Mouse (Mus musculus): ENCODE measurements around the gene Cox8a. TPM values are rescaled to one million over a fixed set of nuclear protein-coding genes. Genes with fewer than 3 reads are reported as not detected.
A peak's percentile ranks its signal among the peaks of the same experiment; 100 is the strongest.

Cox8a gene
- polyA plus RNA-seq, 1 experiment from 2014 or later, result 822 TPM

- Histone ChIP-seq H3K27me3 (replicated peaks) (no peaks in the 10 kb centered on the region), H3K36me3 (peaks cover 19% of the 10 kb centered on the region), H3K27ac (peak within 1 kb of the TSS; percentile 74), H3K9ac (peak within 1 kb of the TSS; percentile 79), H3K4me2 (replicated peaks) (peak within 1 kb of the TSS; percentile 95), H3K9me3 (no peaks in the 10 kb centered on the region), H3K4me3 (peak within 1 kb of the TSS; percentile 69), H3K4me1 (peaks cover 22% of the 10 kb centered on the region)
- ATAC-seq (ENCODE audit: low FRiP score, low read depth), result peak; percentile 95
- under 1% methylated on average over 80 of the region's 80 CpGs for WGBS
Measured at GRCm38 (mm10) chr19:7240782-7241690, 23.6 kb upstream of the Cox8a start, which contains the start of gene Naa40. TSS of gene Naa40 (minus strand) at chr19:7241183.

- peak overlapping the region; percentile 79 for H3K9ac ChIP-seq
- no peak; the same call in 1 of the 2 replicates for ATAC-seq (ENCODE audit: low FRiP score, low read depth)
- H3K4me1 ChIP-seq, result peaks cover 22% of the 10 kb centered on the region
- H3K4me2 ChIP-seq (replicated peaks), result peak overlapping the region; percentile 95
- no peaks in the 10 kb centered on the region for H3K27me3 ChIP-seq (replicated peaks)
- H3K4me3 ChIP-seq, result peak overlapping the region; percentile 69
- H3K27ac ChIP-seq, result peak overlapping the region; percentile 74; the same call in 1 of the 2 replicates
- WGBS, result 2% methylated on average over 13 of the region's 13 CpGs
- no peaks in the 10 kb centered on the region for H3K9me3 ChIP-seq
- peaks cover 19% of the 10 kb centered on the region for H3K36me3 ChIP-seq
Measured at GRCm38 (mm10) chr19:7240291-7240690, 22.9 kb upstream of the Cox8a start.

- H3K36me3 ChIP-seq, result peaks cover 19% of the 10 kb centered on the region
- no peaks in the 10 kb centered on the region for H3K27me3 ChIP-seq (replicated peaks)
- ATAC-seq (ENCODE audit: low FRiP score, low read depth), result no peak
- H3K4me2 ChIP-seq (replicated peaks), result peak overlapping the region; percentile 95
- 93% methylated on average over 3 of the region's 3 CpGs for WGBS
- no peak overlapping the region for H3K27ac ChIP-seq
- H3K4me3 ChIP-seq, result no peak overlapping the region; the same call in 1 of the 2 replicates
- no peaks in the 10 kb centered on the region for H3K9me3 ChIP-seq
- 0 out of 2 replicates have a peak overlapping the region, but pooled peaks have one; percentile 79 for H3K9ac ChIP-seq
- H3K4me1 ChIP-seq, result peaks cover 22% of the 10 kb centered on the region
Measured at GRCm38 (mm10) chr19:7239574-7239973, 22.2 kb upstream of the Cox8a start.

- Histone ChIP-seq H3K4me3 (no peak overlapping the region), H3K4me1 (peaks cover 22% of the 10 kb centered on the region), H3K4me2 (replicated peaks) (no peak overlapping the region), H3K9ac (no peak overlapping the region), H3K36me3 (peaks cover 33% of the 10 kb centered on the region), H3K27me3 (replicated peaks) (no peaks in the 10 kb centered on the region), H3K9me3 (no peaks in the 10 kb centered on the region), H3K27ac (no peak overlapping the region)
- WGBS, result 87% methylated on average over 4 of the region's 4 CpGs
- ATAC-seq (ENCODE audit: low FRiP score, low read depth), result no peak
Measured at GRCm38 (mm10) chr19:7236742-7237141, 19.3 kb upstream of the Cox8a start.

- Histone ChIP-seq H3K36me3 (peaks cover 38% of the 10 kb centered on the region), H3K4me2 (replicated peaks) (no peak overlapping the region), H3K27me3 (replicated peaks) (no peaks in the 10 kb centered on the region), H3K9me3 (no peaks in the 10 kb centered on the region), H3K9ac (no peak overlapping the region), H3K4me3 (no peak overlapping the region), H3K27ac (no peak overlapping the region), H3K4me1 (peaks cover 16% of the 10 kb centered on the region)
- WGBS, result 95% methylated on average over 2 of the region's 2 CpGs
- ATAC-seq (ENCODE audit: low FRiP score, low read depth), result no peak
Measured at GRCm38 (mm10) chr19:7236011-7236410, 18.6 kb upstream of the Cox8a start.

- H3K9me3 ChIP-seq, result no peaks in the 10 kb centered on the region
- no peaks in the 10 kb centered on the region for H3K27me3 ChIP-seq (replicated peaks)
- H3K9ac ChIP-seq, result no peak overlapping the region
- no peak overlapping the region for H3K27ac ChIP-seq
- H3K36me3 ChIP-seq, result peaks cover 43% of the 10 kb centered on the region
- H3K4me2 ChIP-seq (replicated peaks), result no peak overlapping the region
- no peak for ATAC-seq (ENCODE audit: low FRiP score, low read depth)
- WGBS, result 90% methylated on average over 9 of the region's 9 CpGs
- H3K4me3 ChIP-seq, result no peak overlapping the region
- peaks cover 16% of the 10 kb centered on the region for H3K4me1 ChIP-seq
Measured at GRCm38 (mm10) chr19:7235461-7235860, 18.0 kb upstream of the Cox8a start.

- H3K27ac ChIP-seq, result no peak overlapping the region
- peaks cover 51% of the 10 kb centered on the region for H3K36me3 ChIP-seq
- H3K4me1 ChIP-seq, result peaks cover 8% of the 10 kb centered on the region
- ATAC-seq (ENCODE audit: low FRiP score, low read depth), result peak; percentile 79
- no peak overlapping the region for H3K9ac ChIP-seq
- H3K9me3 ChIP-seq, result no peaks in the 10 kb centered on the region
- no peak overlapping the region for H3K4me2 ChIP-seq (replicated peaks)
- H3K4me3 ChIP-seq, result no peak overlapping the region
- 66% methylated on average over 8 of the region's 8 CpGs for WGBS
- no peaks in the 10 kb centered on the region for H3K27me3 ChIP-seq (replicated peaks)
Measured at GRCm38 (mm10) chr19:7234537-7235221, 17.3 kb upstream of the Cox8a start.

- peaks cover 56% of the 10 kb centered on the region for H3K36me3 ChIP-seq
- no peaks in the 10 kb centered on the region for H3K4me1 ChIP-seq
- WGBS, result 82% methylated on average over 6 of the region's 6 CpGs
- no peak overlapping the region for H3K27ac ChIP-seq
- no peak overlapping the region for H3K4me3 ChIP-seq
- no peaks in the 10 kb centered on the region for H3K27me3 ChIP-seq (replicated peaks)
- no peak for ATAC-seq (ENCODE audit: low FRiP score, low read depth)
- 0 out of 2 replicates have a peak overlapping the region, but pooled peaks have one; percentile 9 for H3K9ac ChIP-seq
- no peak overlapping the region for H3K4me2 ChIP-seq (replicated peaks)
- no peaks in the 10 kb centered on the region for H3K9me3 ChIP-seq
Measured at GRCm38 (mm10) chr19:7226511-7226914, 9.1 kb upstream of the Cox8a start.

- Histone ChIP-seq H3K4me1 (no peaks in the 10 kb centered on the region), H3K9me3 (no peaks in the 10 kb centered on the region), H3K9ac (no peak overlapping the region), H3K27me3 (replicated peaks) (no peaks in the 10 kb centered on the region), H3K4me2 (replicated peaks) (no peak overlapping the region), H3K4me3 (no peak overlapping the region), H3K27ac (no peak overlapping the region), H3K36me3 (peaks cover 43% of the 10 kb centered on the region)
- ATAC-seq (ENCODE audit: low FRiP score, low read depth), result no peak
- WGBS, result 89% methylated on average over 9 of the region's 9 CpGs
Measured at GRCm38 (mm10) chr19:7225096-7225690, 7.8 kb upstream of the Cox8a start.

GRCm38 (mm10) chr19:7224253-7224652 lies 6.8 kb upstream of the Cox8a start:
- no peak overlapping the region for H3K27ac ChIP-seq
- no peak for ATAC-seq (ENCODE audit: low FRiP score, low read depth)
- H3K36me3 ChIP-seq, result peaks cover 34% of the 10 kb centered on the region
- no peaks in the 10 kb centered on the region for H3K9me3 ChIP-seq
- 90% methylated on average over 3 of the region's 3 CpGs for WGBS
- no peak overlapping the region for H3K4me3 ChIP-seq
- no peaks in the 10 kb centered on the region for H3K4me1 ChIP-seq
- no peaks in the 10 kb centered on the region for H3K27me3 ChIP-seq (replicated peaks)
- no peak overlapping the region for H3K4me2 ChIP-seq (replicated peaks)
- H3K9ac ChIP-seq, result no peak overlapping the region

- no peak for ATAC-seq (ENCODE audit: low FRiP score, low read depth)
- no peaks in the 10 kb centered on the region for H3K4me1 ChIP-seq
- H3K27me3 ChIP-seq (replicated peaks), result no peaks in the 10 kb centered on the region
- H3K9me3 ChIP-seq, result no peaks in the 10 kb centered on the region
- peaks cover 27% of the 10 kb centered on the region for H3K36me3 ChIP-seq
- H3K4me3 ChIP-seq, result no peak overlapping the region
- H3K9ac ChIP-seq, result no peak overlapping the region
- no peak overlapping the region for H3K27ac ChIP-seq
- no peak overlapping the region for H3K4me2 ChIP-seq (replicated peaks)
Measured at GRCm38 (mm10) chr19:7223488-7223887, 6.1 kb upstream of the Cox8a start.

- no peaks in the 10 kb centered on the region for H3K27me3 ChIP-seq (replicated peaks)
- H3K4me1 ChIP-seq, result 0 out of 2 replicates have a peak, but pooled peaks cover 7% of the 10 kb centered on the region
- H3K4me3 ChIP-seq, result no peak overlapping the region
- no peak overlapping the region for H3K9ac ChIP-seq
- ATAC-seq (ENCODE audit: low FRiP score, low read depth), result no peak
- 80% methylated on average over 6 of the region's 6 CpGs for WGBS
- H3K36me3 ChIP-seq, result peaks cover 14% of the 10 kb centered on the region
- H3K4me2 ChIP-seq (replicated peaks), result no peak overlapping the region
- no peak overlapping the region for H3K27ac ChIP-seq
- no peaks in the 10 kb centered on the region for H3K9me3 ChIP-seq
Measured at GRCm38 (mm10) chr19:7222196-7222595, 4.8 kb upstream of the Cox8a start.
